Mouse (Mus musculus): ENCODE data around the gene Tmem131l. TPM values are rescaled to one million over a fixed set of nuclear protein-coding genes. Genes with fewer than 3 reads are reported as not detected.
"Not testable (repeated sequence)": the region's sequence is repeated elsewhere in the genome, so short reads cannot be mapped to it uniquely, and the experiment has no call there.

The Tmem131l gene
- polyA plus RNA-seq, 1 experiment from 2014 or later, result 28.0 TPM

DNA sequence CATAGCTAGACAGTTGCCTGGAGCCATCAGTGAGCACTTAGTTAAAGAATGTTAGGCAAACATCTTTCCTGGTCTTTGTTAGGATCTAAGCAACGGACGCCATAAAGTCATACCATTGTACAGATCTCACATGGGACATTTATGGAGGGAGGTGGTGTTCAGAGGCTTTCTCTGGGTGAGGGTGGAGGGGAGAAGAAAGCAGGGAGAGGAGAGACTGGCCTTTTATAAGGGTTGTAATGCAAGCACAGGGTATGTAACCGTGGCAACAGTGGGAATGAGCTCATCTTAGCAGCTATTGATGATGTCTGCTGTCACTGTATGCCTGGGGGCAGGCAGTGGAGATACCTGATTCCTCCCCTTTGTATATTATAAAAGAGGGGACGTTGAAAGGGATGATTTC lies 163.7 kb downstream of the Tmem131l start:
- Histone ChIP-seq H3K27ac (replicated peaks) (no peak overlapping the region), H3K27me3 (no peaks in the 10 kb centered on the region), H3K4me2 (no peak overlapping the region), H3K4me3 (replicated peaks) (no peak overlapping the region), H3K9me3 (replicated peaks) (no peaks in the 10 kb centered on the region), H3K36me3 (replicated peaks) (no peaks in the 10 kb centered on the region), H3K4me1 (replicated peaks) (no peaks in the 10 kb centered on the region), H3K9ac (no peak overlapping the region)
- 47% methylated on average over 4 of the region's 4 CpGs for WGBS (ENCODE audit: insufficient replicate concordance)
- ATAC-seq (ENCODE audit: insufficient read depth), result no peak

DNA sequence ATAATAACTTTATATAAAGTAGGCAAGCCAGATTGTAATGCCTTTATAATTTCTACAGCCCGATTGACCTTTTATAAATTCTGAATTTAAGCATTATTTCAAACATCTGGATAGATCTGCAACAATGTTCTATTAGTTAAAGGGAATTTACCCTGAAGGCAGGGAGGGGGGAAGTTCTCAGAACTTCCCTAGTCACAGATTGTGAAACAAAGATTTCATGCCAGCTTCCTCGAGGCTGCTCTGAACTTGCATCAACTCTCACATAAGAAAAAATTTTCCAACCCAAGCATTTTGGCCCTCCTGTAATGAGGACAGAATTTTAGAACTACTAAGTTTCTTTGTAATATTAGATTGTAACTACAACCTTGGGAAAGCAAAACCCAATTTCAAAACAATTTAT lies 164.9 kb downstream of the Tmem131l start:
- not testable (repeated sequence) for H3K27me3 ChIP-seq; H3K36me3 ChIP-seq (replicated peaks); H3K9ac ChIP-seq; H3K4me3 ChIP-seq (replicated peaks); H3K4me1 ChIP-seq (replicated peaks); H3K9me3 ChIP-seq (replicated peaks); H3K4me2 ChIP-seq; ATAC-seq (ENCODE audit: insufficient read depth); H3K27ac ChIP-seq (replicated peaks)
- WGBS (ENCODE audit: insufficient replicate concordance), result 44% methylated on average over 2 of the region's 2 CpGs

DNA sequence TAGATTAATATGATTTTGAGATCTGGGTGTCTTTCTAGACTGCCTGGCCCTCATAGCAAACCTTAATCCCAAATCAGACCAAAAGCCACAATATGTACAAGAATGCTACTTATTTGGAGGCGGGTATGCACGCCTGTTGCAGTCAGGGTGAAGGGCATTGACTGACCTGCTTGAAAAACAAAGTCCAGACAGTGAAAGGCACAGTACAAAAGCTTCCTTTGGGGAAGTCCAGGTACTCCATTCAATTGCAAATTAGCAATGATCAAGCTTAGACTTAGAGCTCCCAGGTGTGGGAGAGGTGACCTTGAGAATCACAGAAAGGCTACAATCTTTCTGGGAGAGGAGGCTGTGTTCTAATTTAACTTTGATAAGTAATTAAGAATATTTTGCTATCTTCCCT lies 167.1 kb downstream of the Tmem131l start:
- not testable (repeated sequence) for ATAC-seq (ENCODE audit: insufficient read depth); H3K4me2 ChIP-seq; H3K4me1 ChIP-seq (replicated peaks); H3K9me3 ChIP-seq (replicated peaks); H3K27ac ChIP-seq (replicated peaks); H3K36me3 ChIP-seq (replicated peaks); H3K27me3 ChIP-seq; H3K4me3 ChIP-seq (replicated peaks); H3K9ac ChIP-seq
- WGBS (ENCODE audit: insufficient replicate concordance), result 61% methylated on average over 2 of the region's 2 CpGs

DNA sequence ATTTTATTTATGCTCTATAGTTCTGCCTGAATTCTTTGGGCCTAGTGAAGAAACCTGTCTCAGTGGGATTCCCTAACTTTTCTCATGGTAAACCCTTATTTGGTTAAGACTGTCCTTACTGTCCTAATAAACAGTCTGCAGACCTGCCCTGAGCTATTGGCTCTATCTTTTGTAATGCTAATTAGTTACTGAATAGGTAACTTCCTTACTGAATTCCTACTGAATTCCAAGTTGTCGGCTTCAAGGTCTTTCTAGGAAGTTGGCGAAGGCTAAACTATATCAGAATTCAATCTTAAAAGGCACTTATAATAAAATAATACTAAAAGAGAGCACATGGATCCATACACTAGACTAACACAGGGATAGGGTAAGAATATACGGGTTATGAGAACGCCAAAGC lies 168.0 kb downstream of the Tmem131l start:
- not testable (repeated sequence) for H3K27ac ChIP-seq (replicated peaks); H3K9ac ChIP-seq; H3K36me3 ChIP-seq (replicated peaks); H3K4me1 ChIP-seq (replicated peaks); H3K4me2 ChIP-seq; H3K4me3 ChIP-seq (replicated peaks); H3K27me3 ChIP-seq; ATAC-seq (ENCODE audit: insufficient read depth); H3K9me3 ChIP-seq (replicated peaks)
- 81% methylated on average over 4 of the region's 4 CpGs for WGBS (ENCODE audit: insufficient replicate concordance)

DNA sequence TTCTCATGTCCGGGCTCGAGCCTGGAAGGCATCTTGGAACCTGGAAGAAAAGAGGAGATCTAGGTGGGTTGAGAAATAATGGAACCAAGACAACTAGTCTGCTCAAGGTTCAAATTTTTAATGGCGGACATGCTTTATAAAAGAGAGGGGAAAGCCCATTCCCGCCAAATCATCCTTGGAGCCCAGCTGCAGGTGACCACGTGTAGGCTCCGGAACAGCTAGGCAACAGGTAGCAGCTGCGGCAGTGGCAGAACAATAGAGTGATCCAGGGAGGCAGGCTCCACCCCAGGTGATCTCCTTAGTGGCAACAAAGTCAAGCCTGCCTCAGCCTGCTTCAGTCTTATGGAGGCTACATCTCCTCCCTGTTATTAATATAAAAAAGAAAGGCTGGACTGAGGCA lies 168.4 kb downstream of the Tmem131l start:
- not testable (repeated sequence) for H3K27ac ChIP-seq (replicated peaks); H3K27me3 ChIP-seq; H3K36me3 ChIP-seq (replicated peaks); H3K9me3 ChIP-seq (replicated peaks); H3K4me1 ChIP-seq (replicated peaks); H3K9ac ChIP-seq; ATAC-seq (ENCODE audit: insufficient read depth); H3K4me2 ChIP-seq; H3K4me3 ChIP-seq (replicated peaks)
- WGBS (ENCODE audit: insufficient replicate concordance), result 64% methylated on average over 7 of the region's 7 CpGs

DNA sequence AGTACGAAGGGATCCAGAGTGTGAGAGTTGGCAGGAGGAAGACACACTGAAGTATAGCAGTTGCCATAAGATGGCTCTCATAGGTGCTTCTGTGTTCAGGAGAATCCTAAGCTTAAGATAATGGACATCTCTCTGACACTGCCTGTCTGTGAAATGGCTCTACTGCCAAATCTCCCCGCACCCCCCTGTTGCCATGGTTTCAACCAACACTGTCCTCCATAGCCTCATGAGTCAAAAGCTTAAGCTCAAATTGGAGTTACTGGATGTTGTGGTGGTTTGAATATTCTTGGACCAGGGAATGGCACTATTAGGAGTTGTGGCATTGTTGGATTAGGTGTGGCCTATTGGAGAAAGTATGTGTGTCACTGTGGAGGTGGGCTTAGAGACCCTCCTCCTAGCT lies 170.2 kb downstream of the Tmem131l start:
- H3K4me1 ChIP-seq (replicated peaks), result 0 out of 2 replicates have a peak, but pooled peaks cover 2% of the 10 kb centered on the region
- no peak for ATAC-seq (ENCODE audit: insufficient read depth)
- no peak overlapping the region for H3K9ac ChIP-seq
- no peak overlapping the region for H3K4me2 ChIP-seq
- H3K4me3 ChIP-seq (replicated peaks), result no peak overlapping the region
- H3K36me3 ChIP-seq (replicated peaks), result no peaks in the 10 kb centered on the region
- 76% methylated on average over 2 of the region's 2 CpGs for WGBS (ENCODE audit: insufficient replicate concordance)
- H3K9me3 ChIP-seq (replicated peaks), result no peaks in the 10 kb centered on the region
- no peak overlapping the region for H3K27ac ChIP-seq (replicated peaks)
- no peaks in the 10 kb centered on the region for H3K27me3 ChIP-seq

DNA sequence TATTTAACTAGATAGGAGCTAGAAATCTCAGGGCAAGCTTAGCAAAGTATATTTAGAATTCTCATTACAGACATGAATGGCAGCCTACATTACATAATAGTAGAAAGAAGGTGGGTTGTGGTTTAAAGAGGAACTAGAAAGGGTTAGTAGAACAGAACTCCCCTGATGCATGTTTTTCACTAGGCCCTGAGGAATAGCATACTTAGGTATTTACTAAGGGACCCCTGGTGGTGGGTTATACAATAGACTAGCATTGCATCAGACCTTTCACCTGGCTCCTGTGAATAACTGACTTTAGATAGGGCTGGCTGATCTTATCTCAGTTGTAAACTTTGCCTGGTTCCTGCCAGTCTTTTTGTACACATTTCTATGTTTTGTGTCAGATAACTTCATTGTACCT lies 172.9 kb downstream of the Tmem131l start:
- not testable (repeated sequence) for H3K4me2 ChIP-seq; H3K4me1 ChIP-seq (replicated peaks); H3K27me3 ChIP-seq; ATAC-seq (ENCODE audit: insufficient read depth); H3K9ac ChIP-seq; H3K4me3 ChIP-seq (replicated peaks); H3K9me3 ChIP-seq (replicated peaks); H3K27ac ChIP-seq (replicated peaks); H3K36me3 ChIP-seq (replicated peaks)

DNA sequence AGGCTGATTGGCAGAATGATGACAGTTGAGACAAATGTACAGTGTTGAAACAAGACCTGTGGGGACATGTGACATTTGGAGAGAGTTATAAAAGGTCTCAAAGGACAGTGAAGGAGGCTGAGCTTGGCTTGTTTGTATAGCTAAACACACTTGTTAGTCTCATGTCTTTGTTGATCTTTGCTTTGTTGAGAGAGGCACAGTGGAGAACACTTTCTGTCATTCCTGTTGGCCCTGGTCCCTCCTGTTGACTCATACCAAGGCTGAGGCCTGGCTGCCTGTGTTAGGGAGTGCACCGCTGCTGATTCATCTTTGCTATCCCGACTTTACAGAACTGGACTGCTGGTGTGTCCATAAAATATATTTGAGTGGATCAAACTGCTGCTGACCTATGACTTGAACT lies 174.8 kb downstream of the Tmem131l start:
- no peak overlapping the region for H3K27ac ChIP-seq (replicated peaks)
- no peaks in the 10 kb centered on the region for H3K27me3 ChIP-seq
- ATAC-seq (ENCODE audit: insufficient read depth), result peak; percentile 48
- no peaks in the 10 kb centered on the region for H3K9me3 ChIP-seq (replicated peaks)
- no peak overlapping the region for H3K4me2 ChIP-seq
- H3K36me3 ChIP-seq (replicated peaks), result no peaks in the 10 kb centered on the region
- no peak overlapping the region for H3K9ac ChIP-seq
- WGBS (ENCODE audit: insufficient replicate concordance), result 58% methylated on average over 2 of the region's 2 CpGs
- peaks cover 9% of the 10 kb centered on the region; the same call in 1 of the 2 replicates for H3K4me1 ChIP-seq (replicated peaks)
- H3K4me3 ChIP-seq (replicated peaks), result no peak overlapping the region

DNA sequence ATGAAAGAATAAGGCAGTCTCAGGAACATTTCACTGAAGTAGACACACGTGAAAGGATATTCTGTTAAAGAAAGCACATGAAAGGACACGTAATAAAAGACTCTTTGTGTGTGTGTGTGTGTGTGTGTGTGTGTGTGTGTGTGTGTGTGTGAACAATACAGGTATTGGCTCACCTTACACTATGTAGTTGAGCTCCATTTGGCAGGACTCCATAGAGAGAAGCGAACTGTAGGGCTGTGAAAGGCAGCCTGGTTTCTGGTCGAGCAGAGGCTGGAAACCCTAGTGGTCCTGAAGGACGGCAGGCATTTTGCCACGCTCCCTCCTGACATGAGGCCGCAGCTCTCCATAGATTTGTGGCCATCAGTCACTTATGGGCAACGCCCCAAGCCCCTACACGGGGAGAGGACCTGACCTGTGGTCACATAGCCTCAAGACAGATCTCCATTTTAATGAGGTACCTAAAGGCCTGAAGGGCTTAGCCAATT lies 175.9 kb downstream of the Tmem131l start:
- no peak overlapping the region for H3K9ac ChIP-seq
- no peak for ATAC-seq (ENCODE audit: insufficient read depth)
- H3K9me3 ChIP-seq (replicated peaks), result no peaks in the 10 kb centered on the region
- no peak overlapping the region for H3K4me3 ChIP-seq (replicated peaks)
- H3K4me2 ChIP-seq, result no peak overlapping the region
- no peak overlapping the region for H3K27ac ChIP-seq (replicated peaks)
- 70% methylated on average over 9 of the region's 9 CpGs for WGBS (ENCODE audit: insufficient replicate concordance)
- peaks cover 9% of the 10 kb centered on the region; the same call in 1 of the 2 replicates for H3K4me1 ChIP-seq (replicated peaks)
- no peaks in the 10 kb centered on the region for H3K36me3 ChIP-seq (replicated peaks)
- no peaks in the 10 kb centered on the region for H3K27me3 ChIP-seq

DNA sequence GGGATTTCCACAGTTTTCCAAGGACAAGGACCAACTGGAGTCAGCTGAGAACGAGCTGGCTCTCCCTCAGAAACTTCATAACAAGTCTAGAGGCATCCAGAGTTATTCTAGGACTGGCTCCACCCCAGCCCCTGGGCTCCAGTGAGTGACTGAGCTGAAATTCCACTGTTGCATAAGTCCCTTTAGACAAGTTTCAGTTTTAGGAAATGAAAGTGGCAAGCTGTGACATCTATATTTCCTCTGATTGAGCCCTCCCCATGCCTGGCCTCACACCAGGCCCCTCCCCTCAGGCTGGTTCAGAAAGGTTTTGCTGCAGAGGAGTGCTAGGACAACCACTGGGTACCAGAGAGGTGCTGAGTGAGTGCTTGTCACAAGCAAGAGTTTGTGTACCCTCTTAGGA lies 177.0 kb downstream of the Tmem131l start:
- Histone ChIP-seq H3K9ac (no peak overlapping the region), H3K36me3 (replicated peaks) (no peaks in the 10 kb centered on the region), H3K27ac (replicated peaks) (peak overlapping the region; percentile 61), H3K4me2 (peak overlapping the region; percentile 29; the same call in 1 of the 2 replicates), H3K4me3 (replicated peaks) (no peak overlapping the region), H3K27me3 (no peaks in the 10 kb centered on the region), H3K4me1 (replicated peaks) (peaks cover 9% of the 10 kb centered on the region; the same call in 1 of the 2 replicates), H3K9me3 (replicated peaks) (no peaks in the 10 kb centered on the region)
- peak; percentile 71 for ATAC-seq (ENCODE audit: insufficient read depth)
- WGBS (ENCODE audit: insufficient replicate concordance), result 3% methylated on average over 1 of the region's 1 CpGs

DNA sequence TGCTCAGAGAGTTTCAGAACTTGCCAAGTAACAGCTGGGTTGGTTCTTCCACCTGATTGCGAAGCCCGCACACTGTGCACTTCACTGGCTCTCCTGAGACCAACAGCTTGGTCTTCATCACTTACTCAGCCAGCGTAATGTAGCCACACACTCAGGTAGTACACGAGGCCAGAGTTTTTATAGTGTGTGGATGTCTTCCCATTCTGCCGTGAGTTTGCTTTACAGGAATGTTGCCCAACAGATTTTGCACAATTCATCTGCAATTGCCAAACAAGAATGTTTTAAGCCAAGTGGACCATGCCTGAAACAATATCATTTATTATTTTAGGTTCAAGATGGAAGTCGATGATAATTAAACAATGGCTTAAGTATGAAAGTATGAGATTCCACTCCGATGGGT lies 180.4 kb downstream of the Tmem131l start:
- no peaks in the 10 kb centered on the region for H3K36me3 ChIP-seq (replicated peaks)
- no peak overlapping the region; the same call in 1 of the 2 replicates for H3K4me2 ChIP-seq
- peaks cover 6% of the 10 kb centered on the region; the same call in 1 of the 2 replicates for H3K4me1 ChIP-seq (replicated peaks)
- no peaks in the 10 kb centered on the region for H3K27me3 ChIP-seq
- no peaks in the 10 kb centered on the region for H3K9me3 ChIP-seq (replicated peaks)
- 0 out of 2 replicates have a peak overlapping the region, but pooled peaks have one; percentile 16 for H3K27ac ChIP-seq (replicated peaks)
- WGBS (ENCODE audit: insufficient replicate concordance), result 69% methylated on average over 7 of the region's 7 CpGs
- no peak for ATAC-seq (ENCODE audit: insufficient read depth)
- no peak overlapping the region for H3K4me3 ChIP-seq (replicated peaks)
- no peak overlapping the region for H3K9ac ChIP-seq

DNA sequence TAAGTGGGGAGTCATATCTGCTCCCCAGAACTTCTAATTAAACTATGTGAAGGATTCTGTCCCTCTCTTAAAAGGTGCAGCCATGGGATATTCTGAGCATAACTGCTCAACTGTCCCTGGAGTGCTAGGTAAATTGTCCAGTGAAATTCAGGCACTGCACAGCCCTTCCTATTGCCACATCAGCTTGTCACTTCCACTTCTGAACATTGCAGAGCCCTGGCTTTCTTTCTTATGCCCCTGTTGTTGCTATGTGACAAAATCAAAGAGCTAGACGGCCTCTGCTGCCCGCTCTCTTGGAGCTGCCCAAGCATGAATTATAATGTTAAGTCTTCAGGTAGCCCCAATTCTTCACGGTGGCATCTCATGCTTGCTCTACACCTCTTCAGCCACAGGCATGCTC lies 180.9 kb downstream of the Tmem131l start:
- Histone ChIP-seq H3K4me3 (replicated peaks) (no peak overlapping the region), H3K4me2 (no peak overlapping the region; the same call in 1 of the 2 replicates), H3K27me3 (no peaks in the 10 kb centered on the region), H3K9me3 (replicated peaks) (no peaks in the 10 kb centered on the region), H3K27ac (replicated peaks) (0 out of 2 replicates have a peak overlapping the region, but pooled peaks have one; percentile 16), H3K36me3 (replicated peaks) (no peaks in the 10 kb centered on the region), H3K9ac (no peak overlapping the region), H3K4me1 (replicated peaks) (peaks cover 6% of the 10 kb centered on the region; the same call in 1 of the 2 replicates)
- 51% methylated on average over 3 of the region's 3 CpGs for WGBS (ENCODE audit: insufficient replicate concordance)
- ATAC-seq (ENCODE audit: insufficient read depth), result no peak
